Mouse (Mus musculus) thymus, postnatal 0 days (tissue): ENCODE data around the gene Awat1. TPM values are rescaled to one million over a fixed set of nuclear protein-coding genes. Genes with fewer than 3 reads are reported as not detected.

ENCODE experiments used
- DNase-seq: peaks from one replicate; pipeline ENCODE4 v3.0.0-alpha.2; 2015; ENCODE audit warnings: low spot score
- polyA plus RNA-seq: library from polyadenylated mRNA; unstranded; fragments of >200 nt; fragmentation: Nextera tagmentation; extraction: Ambion mirVana; gene quantifications from 2 replicates; pipeline ENCODE4 v1.2.1, GENCODE M21; 2015

Gene Awat1
- polyA plus RNA-seq: 0.09 TPM in 1 of 2 replicates, not detected in the other

DNA sequence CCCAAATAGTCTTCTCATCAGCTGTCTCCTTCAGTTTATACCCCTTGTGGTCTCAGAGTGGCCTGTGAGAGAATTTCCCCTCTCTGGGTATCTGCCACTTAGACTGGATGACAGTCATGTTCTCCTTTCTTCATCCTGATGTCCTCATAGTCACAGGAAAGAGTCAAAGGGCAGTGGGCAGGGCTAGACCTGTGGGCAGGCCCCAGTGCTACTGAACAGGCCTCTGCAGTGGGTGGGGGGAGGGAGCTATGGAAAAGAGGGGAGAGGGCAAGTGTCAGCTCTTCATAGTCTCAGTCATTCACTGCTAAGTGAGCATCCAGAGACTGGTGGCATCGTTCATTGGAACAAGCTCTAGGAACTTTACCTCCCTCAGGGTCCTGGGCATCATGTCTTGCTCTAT, at the start of gene Awat1:
Gene Awat1 (plus strand): TSS at position 301 of the 400 bp plus-strand sequence.
- no peak for DNase-seq

DNA sequence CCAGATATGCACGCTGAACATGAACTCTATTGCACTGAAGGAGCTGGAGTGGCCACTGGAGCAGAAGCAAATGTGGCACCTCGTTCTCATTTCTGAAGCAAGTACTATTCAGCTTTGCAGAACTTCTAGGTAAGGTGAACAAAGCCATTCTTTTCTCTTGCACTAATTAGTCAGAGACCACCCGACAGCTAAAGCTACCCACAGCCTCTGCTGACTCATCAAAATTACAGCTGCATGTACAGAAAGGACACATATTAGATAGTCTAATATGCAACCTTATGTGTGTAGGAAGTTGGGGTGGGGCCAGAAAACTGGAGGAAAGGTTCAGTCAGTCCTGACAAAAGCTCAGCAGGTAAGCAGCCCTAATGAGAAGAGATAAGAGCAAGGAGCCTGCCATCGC, 47.6 kb upstream of the Awat1 start, which contains the start of gene Dgat2l6:
Gene Dgat2l6 (plus strand): TSS at position 368 of the 400 bp plus-strand sequence.
- no peak for DNase-seq

DNA sequence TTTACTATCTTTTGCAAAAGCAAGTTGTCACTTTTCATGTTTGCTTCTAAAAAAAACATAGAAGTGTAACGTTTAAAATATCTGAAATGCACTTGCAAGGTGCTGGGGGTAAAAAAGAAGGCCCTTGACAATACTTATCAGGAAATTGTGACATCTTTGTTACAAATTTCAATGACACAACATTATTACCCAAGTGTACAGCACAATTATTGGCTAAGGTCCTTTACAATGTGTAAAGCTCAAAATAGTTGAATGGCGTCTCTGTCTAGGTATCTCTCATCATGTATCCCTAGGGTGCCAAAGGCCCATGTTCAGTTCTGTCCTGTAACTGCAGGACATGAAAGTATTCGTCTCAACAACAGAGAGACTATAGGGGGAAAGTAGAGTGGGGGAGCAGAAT, 16.0 kb upstream of the Awat1 start:
- no peak for DNase-seq

DNA sequence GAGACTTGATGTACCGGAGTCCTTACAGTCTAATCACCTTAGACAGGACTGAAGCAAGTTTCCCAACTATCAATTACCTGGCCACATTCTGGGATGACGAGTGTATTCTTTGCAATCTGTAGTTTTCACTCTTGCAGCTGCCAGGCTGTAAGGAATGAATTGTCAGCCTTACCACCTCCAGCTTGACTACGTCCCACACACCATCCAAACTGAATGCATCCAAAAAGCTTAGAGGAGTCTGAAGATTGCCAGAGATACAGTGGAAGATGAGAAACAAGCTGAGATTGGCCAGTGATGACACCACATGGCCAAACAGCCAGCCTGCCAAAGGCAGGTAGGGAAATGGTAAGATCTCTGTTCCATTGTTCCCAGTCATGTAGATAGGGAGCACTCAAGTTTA, 6.4 kb upstream of the Awat1 start:
- no peak for DNase-seq

DNA sequence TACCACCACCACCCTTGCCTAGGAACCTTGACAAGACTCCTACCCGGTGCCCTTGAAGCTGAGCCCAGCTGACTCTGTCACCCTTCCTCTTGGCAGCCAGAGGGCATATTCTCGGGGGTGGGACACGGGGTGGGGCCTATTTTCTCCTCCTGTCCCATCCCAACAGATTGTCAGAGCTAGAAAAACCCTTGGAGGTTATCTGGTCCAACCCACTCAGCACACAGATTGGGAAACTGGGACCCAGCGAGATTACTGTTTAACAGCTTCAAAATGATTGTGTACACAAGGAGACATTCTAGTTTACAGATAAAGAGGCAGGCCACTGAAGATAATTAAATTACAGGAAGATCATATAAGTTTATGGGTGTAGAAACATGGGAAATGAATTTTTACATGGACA, 22.7 kb downstream of the Awat1 start, which contains the start of gene P2ry4:
Gene P2ry4 (minus strand): TSS at position 79 of the 400 bp plus-strand sequence.
- DNase-seq: no peak

DNA sequence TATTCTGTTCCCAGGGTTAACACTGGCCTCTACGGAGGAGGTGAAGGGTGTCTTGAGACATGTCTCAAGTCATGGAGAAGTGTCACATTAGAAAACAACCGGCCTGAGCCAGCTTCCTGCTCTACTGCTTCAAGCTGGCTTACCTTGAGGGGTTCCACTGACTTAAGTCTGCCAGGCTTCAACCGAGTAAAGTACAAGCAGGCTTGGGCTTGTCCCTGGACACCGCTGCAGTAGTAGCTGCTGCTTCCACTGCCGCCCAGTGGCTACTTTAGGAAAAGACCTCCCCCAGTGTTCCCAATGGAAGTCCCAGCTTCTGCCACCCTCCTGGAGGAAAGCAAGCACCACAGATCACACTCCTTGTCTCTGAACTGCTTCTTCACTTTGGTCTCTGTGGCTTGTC, 25.4 kb downstream of the Awat1 start:
- no peak for DNase-seq

DNA sequence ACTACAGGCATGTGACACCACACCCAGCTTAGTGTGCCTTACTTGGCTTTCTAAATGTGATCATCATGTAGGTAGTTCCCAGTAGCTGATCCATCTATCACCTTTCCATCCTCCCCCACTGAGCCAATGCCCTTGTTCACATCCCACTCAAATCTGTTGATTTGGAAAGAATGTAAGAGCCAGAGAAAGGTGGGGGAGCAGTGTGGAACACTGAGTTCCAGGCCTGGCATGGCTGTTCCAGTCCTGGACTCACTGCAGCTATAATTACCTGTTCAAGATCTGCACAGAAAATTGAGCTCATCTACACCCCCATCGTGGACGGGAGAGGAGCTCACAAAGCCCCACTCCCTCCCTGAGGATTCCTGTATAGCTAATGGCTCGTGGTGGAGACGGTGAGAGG, 27.7 kb downstream of the Awat1 start:
- DNase-seq: no peak

DNA sequence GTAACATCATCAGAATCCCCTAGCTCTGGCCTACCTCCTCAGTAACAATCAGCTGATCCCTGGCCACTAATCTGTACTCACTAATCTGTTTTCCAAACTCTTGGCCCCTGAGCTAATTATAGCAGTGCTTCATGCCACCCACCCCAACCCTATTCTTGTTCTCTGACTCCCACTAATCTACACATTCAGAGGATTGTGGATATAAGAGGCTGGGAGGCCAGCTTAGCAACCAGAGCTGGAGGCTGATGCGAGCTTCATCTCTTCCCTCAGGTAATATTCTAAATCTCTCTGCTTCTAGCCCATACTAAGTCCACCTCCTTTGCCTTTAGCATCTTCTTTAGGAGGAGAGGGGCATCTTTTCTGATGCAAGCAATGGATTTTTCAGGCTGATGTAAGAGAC, 33.3 kb downstream of the Awat1 start, which contains the start of gene Arr3:
Gene Arr3 (plus strand): TSS at position 184 of the 400 bp plus-strand sequence.
- DNase-seq: no peak

DNA sequence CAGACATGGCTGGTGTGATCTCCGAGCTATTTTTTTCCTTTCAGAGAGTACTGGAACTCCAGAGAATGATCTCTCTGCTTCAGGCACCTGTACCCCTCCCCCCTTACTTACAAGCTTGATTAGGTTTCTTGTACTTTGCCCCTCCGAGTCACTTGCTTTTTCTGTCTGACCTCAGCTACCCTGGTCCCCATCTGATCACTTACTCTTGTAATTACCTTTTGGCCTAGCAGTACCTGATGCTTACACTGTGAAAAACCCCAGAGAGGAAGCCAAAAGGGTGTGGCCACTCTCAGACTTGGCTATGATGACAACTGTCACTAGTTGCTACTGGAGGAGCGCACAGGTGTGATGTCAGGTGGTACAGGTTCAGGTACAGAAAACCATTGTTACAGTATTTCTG, 46.4 kb downstream of the Awat1 start:
- DNase-seq: no peak

DNA sequence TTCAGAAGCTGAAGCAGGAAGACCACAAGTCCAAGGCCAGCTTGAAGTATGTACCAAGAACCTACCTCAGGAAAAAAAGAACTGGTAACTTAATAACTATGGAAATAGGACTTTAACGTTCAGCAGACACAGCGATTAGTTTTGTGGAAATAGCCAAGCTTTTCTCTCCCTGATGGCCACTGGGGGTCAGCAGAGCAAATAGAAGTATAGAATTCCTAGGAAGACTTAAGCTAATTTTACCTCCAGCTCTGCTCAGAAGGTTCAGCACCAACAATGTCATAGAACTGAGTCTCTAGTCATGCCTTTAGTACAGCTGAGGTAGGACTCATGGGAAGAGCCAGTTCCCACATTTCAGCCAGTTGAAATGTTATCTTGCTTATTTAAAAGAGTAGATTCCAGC, 49.3 kb downstream of the Awat1 start:
- no peak for DNase-seq

DNA sequence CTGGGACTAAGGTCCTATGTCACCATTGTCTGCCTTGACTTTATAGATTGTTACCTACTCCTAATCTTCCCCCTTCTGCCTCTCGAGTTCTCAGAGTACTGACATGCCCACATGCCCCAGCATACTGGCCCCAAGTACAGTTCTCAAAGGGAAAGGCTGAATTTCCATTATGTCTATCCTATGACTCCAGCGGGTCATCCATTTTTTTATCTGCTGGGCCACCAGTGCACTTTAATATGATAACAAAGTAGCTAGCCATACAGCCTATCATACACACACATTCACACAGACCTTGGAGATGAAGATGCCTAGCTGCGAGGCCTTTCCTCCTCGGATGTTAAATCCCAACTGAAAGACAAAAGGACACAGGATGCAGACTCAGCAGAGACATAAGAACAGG, 52.2 kb downstream of the Awat1 start:
- no peak for DNase-seq

DNA sequence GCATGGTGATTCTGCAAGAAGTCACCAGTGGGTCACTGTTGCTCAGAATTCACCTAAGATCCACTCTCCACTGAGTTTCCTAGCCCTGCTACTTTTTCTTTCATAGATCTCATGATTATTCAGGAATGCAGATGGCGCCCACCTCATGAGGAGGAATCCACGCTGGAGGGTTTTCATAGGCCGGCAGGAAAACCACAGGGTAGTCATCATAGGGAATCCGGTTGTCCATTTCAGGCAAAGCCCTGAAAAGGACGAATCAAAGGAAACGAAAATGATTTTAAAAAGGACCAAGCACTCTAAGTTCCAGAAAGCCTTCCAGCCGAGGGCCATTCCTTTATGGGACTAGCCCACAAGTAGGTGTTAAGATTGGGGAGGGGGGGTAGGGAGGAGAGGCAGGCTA, 53.1 kb downstream of the Awat1 start:
- no peak for DNase-seq

DNA sequence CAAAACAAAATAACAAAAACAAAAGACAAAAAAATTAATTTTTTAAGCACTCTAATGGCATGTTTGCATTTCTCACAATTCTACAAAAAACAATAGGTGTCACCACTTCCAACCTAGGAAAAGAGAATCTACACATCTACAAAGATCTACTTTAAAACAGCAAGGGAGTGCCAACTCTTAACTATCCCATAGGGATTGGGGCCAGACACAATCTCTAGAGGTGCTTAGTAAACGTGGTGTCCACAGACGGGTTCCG, 53.4 kb downstream of the Awat1 start, which contains the start of gene Kif4:
Gene Kif4 (plus strand): TSS at position 192 of the 256 bp plus-strand sequence.
- no peak for DNase-seq

DNA sequence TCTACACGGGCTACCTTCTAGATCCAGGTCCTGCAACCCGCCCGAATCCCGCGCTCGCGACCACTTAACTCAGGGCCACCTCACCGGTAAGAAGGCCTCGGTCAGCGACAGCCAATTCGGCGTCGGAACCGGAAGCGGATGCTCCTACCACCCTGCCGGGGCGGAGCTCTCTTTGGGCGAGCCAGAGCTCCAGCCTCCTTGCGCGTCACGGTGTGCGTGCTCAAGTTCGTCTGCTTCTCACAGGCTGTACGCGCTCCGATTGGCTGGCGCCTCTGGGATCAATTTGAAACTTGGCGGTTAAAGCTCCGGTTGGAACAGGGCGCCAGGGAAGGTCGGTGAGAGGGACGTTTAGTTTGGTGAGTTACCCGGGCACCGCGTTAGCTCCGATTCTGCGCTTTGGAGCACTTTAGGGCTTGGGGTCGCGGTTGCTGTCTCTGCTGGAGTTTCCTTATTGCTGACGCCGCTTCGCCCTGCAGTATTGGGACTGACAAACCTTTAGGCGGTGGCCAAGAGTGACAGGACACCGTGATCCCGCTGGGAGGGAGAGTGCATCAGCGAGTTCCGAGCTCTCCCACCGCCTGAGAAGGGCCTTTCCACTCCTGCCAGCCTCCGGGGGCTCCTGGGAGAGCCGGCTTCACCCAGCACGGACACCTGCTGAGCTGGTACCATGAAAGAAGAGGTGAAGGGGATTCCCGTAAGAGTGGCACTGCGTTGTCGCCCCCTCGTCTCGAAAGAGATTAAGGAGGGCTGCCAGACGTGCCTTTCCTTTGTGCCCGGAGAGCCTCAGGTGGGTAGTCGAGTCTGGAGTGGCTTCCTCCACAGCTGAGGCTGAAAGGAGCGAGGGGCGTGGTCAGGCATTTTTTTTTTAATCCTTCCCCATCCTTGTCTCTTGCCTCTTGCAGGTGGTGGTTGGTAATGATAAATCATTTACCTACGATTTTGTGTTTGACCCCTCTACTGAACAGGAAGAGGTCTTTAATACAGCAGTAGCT, 54.0 kb downstream of the Awat1 start, which contains the start of gene Pdzd11:
Gene Pdzd11 (minus strand): TSS at position 767 of the 992 bp plus-strand sequence.
- peak; percentile 92 for DNase-seq

Other genes with a start within 250 kb of the Awat1 start
- gene Otud6a, start 143.2 kb upstream of the Awat1 start, polyA plus RNA-seq: not detected in 2 replicates
- gene Awat2, start 129.5 kb upstream of the Awat1 start, polyA plus RNA-seq: 0.40 and 0.63 TPM in 2 replicates
- 40.6 and 42.3 TPM in 2 replicates for gene Igbp1, start 78.0 kb upstream of the Awat1 start, polyA plus RNA-seq
- not detected in 2 replicates for gene Dgat2l6, start 47.4 kb upstream of the Awat1 start, polyA plus RNA-seq
- 0.03 TPM in 1 of 2 replicates, not detected in the other for gene P2ry4, start 22.6 kb downstream of the Awat1 start, polyA plus RNA-seq
- gene Arr3, start 33.2 kb downstream of the Awat1 start, polyA plus RNA-seq: not detected in 2 replicates
- gene Kif4, start 53.5 kb downstream of the Awat1 start, polyA plus RNA-seq: 21.7 and 22.0 TPM in 2 replicates
- gene Pdzd11, start 54.3 kb downstream of the Awat1 start, polyA plus RNA-seq: 84.8 and 91.9 TPM in 2 replicates
- gene Gdpd2, start 157.6 kb downstream of the Awat1 start, polyA plus RNA-seq: 0.23 and 0.37 TPM in 2 replicates
- gene Dlg3, start 195.5 kb downstream of the Awat1 start, polyA plus RNA-seq: 2.2 and 2.3 TPM in 2 replicates